Mouse (Mus musculus): ENCODE data around the gene Hcn3.
"Not testable (repeated sequence)": the region's sequence is repeated elsewhere in the genome, so short reads cannot be mapped to it uniquely, and the experiment has no call there.

Hcn3 gene

DNA sequence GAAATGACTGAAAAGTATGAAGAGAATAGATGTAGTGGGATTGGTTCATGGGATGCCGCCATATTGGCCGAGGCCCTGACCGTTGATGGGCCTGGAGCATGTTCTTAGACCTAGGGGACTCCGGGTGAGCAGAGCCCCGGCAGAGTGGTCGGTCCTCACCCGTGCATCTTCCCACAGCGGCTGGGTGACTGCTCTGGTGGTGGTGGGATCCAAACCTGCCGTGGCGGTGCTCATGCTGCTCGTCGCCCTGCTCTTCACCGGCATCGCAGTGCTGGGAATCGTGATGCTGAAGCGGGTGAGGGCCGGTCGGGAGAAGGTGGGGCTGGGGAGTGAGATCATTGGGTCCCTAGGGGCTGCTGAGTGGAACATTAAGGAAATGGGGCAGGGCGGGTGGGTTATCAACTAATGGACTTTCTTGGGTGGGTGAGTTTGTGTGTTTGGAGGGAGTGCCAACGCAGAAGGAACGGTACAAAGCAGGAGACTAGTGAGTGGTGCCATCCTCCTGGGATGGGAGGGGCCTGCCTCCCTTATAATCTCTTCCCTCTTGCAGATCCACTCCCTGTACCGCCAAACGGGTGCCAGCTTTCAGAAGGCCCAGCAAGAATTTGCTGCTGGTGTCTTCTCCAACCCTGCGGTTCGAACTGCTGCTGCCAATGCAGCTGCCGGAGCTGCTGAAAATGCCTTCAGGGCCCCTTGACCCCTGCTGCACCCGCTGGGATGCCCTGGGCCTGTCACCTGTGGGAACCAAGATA lies 21.9 kb upstream of the Hcn3 start:
- DNase-seq: no peak

DNA sequence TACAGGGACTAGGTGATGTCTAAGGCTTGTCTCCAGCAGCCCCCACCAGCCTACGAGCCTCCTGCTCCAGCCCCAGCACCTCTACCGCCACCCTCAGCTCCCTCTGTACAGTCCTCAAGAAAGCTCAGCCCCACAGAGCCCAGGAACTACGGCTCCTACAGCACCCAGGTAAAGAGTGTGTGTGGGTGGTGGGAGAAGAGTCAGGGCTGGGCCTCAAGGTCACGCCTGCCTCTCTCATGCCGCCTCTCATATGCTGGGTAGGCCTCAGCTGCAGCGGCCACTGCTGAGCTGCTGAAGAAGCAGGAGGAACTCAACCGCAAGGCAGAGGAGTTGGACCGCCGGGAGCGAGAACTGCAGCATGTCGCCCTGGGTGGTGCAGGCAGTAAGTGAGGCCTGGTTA lies 19.1 kb upstream of the Hcn3 start:
- DNase-seq: no peak

- no peak for DNase-seq
These were observed 18.1 kb upstream of the Hcn3 start for GRCm38 (mm10) chr3:89178107-89178385.

GRCm38 (mm10) chr3:89177242-89178106 lies 17.5 kb upstream of the Hcn3 start, which contains the start of gene Scamp3:
Gene Scamp3 (plus strand): TSS chr3:89177473.
- DNase-seq: peak; percentile 80

DNA sequence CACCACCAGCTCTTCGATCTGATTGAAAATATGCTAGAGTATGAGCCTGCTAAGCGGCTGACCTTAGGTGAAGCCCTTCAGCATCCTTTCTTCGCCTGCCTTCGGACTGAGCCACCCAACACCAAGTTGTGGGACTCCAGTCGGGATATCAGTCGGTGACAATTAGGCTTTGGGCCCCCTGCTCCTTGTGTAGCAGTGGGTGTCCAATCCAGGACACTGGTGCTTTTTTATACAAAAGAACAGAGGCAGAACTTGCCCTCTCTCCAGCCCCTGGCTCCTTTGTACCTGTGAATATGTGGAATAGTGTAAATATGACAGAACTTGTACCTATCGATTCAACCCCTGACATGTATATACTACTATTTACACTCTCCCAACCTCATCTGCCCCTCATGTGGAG lies 16.4 kb upstream of the Hcn3 start:
- no peak for DNase-seq

DNA sequence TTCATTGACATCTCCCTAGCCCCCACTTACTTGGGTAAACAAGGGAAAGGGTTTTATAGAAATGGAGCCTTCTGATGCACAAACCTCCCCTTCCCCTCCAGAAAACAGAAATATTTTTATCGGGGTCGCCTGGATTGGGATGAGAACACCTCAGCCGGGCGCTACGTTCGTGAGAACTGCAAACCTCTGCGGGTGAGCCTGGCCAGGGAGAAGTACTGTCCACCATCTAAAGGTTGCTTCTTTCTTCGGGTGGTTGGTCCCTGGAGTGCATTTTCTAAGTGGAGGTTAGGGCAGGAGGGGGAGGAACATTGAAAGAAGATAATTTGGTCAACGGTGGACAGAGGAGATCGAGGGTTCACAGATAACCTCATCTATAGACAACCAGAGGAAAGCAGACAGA lies 15.5 kb upstream of the Hcn3 start:
- no peak for DNase-seq

GRCm38 (mm10) chr3:89174844-89175243 lies 14.8 kb upstream of the Hcn3 start:
- no peak for DNase-seq

GRCm38 (mm10) chr3:89166945-89167344 lies 6.9 kb upstream of the Hcn3 start:
- DNase-seq: no peak

DNA sequence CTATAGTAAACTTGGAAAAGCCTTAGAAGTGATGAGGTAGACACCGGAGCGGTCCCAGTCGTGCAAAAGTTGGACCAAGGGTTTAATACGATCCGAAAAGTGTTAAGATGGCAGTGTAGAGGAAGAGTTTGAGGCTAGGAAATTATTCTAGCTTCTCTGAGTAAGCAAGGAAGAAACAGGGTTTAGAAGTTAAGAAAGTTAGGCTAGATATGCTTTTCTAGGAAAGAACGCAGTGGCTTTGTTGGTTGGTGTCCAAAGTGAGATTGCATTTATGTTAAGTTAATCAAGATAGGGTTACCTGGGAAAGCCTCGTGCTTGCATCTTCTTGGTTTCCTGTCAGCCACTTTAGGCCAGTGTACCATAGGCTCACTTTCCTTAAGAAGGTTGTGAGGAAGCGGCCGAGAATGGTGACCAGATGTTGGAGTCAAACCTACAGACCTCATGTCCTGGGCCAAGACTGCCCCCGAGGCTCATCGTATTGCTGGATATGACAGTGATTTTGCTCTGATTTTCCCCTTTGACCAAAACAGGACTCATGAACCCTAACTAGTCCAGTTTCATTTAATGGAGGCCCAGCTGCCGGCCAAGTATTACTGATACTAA lies 5.4 kb upstream of the Hcn3 start:
- no peak for DNase-seq

DNA sequence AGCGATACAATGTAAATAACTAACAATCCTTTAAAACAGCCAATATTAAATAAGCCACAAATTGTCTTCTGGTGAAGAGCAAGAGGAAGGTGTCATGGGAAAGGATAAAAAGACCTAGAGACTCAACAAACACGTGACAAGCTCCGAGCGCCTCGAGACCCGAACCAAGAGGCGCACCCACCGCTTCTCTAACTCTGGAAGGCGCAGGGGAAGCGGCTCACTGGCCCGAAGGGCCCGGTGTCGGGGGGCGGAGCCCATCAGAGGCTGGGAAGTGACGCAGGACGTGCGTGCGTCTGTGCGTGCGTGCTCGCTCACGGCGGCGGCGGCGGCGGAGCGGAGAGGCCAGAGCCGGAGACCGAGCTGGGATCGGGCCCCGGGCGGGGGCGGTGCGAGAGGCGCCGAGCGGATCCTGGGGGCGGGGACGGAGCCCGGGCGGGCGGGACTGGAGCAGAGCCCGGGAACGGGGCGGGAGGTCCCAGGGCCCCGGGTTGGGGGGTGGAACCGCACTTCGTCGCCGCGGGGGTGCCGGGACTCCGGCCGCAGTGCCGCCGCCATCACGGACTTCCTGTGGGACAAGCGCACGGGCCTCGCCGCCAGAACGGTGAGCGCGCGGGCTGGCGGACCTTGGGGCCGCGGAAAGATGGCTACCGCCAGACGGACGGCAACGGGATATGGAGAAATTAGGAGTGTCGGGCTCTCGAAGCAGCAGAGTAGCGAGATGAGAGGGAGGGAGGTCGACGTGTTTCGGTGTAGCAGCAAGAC lies 4.7 kb upstream of the Hcn3 start, which contains the start of gene Clk2:
Gene Clk2, plus strand, starts transcription at position 290 of the 762 bp plus-strand sequence.
- DNase-seq: peak; percentile 93

DNA sequence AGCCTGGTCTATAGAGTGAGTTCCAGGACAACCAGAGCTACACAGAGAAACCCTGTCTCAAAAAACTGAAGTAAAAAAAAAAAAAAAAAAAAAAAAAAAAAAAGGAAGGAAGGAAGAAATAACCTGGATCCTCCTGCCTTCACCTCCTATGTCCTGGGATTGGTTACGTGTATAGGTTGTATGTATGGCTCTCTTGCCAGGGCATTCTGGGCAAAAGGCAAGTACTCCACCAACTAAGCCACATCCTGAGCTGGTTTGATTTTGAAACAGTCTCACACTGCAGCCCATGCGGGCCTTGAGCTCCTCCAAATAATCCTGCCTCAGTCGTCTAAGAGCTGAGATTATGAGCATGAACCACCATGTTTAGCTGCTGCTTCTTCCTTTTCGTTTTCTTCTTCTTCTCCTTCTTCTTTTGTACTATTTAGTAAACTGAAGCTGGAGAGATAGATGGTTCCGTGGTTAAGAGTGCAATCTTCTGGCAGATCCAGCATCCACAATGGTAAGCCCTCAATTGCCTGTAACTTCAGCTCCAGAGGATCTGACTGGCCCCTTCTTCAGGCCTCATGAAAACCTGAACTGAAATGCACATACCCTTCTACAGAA lies 3.7 kb upstream of the Hcn3 start:
- DNase-seq: no peak

- no peak for DNase-seq
These were observed 3.1 kb upstream of the Hcn3 start for GRCm38 (mm10) chr3:89163123-89163522.

DNA sequence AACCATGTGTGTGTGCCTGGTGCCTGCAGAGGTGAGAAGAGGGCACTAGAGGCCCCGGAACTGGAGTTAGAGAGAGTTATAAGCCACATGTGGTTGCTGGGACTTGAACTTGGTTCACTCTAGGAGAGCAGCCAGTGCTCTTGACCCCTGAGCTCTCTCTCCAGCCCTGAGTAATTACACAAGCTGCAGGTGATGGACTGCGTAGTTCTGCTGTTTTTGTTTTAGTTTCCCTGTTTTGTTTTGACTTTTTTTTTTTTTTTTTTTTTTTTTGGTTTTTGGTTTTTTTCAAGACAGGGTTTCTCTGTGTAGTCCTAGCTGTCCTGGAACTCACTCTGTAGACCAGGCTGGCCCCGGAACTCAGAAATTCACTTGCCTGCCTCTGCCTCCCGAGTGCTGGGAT lies 1.8 kb upstream of the Hcn3 start:
- no peak for DNase-seq

DNA sequence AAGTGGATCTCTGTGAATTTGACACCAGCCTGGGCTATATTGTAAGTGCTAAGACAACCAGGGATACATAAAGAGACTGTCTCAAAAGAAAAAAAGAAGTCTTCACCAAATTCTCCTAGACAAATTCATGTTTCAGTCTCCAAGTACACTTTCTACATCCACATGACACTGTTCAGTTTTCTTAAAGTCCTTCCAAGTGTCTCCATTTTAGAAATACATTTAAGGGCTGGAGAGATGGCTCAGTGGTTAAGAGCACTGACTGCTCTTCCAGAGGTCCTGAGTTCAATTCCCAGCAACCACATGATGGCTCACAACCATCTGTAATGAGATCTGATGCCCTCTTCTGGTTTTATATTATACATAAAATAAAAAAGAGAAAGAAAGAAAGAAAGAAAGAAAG lies 1.2 kb upstream of the Hcn3 start:
- not testable (repeated sequence) for DNase-seq

- no peak for DNase-seq
These were observed 785 bp downstream of the Hcn3 start for GRCm38 (mm10) chr3:89159211-89159610.

DNA sequence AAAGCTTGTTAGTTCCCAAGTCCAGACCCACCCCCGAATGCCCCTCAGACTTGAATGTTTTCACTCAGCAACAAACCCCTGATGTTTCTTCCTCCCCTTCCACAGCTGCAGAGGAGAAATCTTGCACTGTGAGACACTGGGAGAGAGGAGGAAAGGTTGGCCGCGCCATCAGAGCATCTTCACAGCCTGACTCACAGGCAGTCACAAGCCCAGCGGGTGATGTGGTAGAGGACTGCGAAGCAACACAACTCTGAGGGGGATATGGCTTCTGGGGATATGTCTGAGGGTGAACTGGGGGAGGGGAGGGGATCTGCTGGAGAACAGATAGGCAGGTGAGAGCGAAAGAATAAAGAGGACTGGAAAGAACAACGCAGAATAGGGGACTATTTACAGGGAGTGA lies 1.3 kb downstream of the Hcn3 start:
- no peak for DNase-seq

DNA sequence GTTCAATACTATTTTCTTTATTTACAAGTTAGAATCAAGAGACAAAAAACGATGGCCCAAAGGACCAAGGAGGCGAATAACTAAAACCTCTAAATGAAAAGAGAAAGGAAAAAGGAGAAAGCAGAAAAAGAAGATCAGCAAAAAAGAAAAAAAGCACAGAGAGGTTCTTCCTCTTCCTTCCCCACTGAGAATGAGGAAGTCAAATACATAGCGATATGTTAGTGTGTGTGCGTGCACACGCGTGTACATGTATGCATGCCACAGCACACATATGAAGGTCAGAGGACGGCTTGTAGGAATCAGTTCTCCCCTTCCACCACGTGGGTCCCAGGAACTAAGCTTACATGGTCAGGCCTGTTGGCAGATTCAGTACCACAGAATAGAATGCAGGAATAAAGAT lies 3.0 kb downstream of the Hcn3 start:
- DNase-seq: no peak

DNA sequence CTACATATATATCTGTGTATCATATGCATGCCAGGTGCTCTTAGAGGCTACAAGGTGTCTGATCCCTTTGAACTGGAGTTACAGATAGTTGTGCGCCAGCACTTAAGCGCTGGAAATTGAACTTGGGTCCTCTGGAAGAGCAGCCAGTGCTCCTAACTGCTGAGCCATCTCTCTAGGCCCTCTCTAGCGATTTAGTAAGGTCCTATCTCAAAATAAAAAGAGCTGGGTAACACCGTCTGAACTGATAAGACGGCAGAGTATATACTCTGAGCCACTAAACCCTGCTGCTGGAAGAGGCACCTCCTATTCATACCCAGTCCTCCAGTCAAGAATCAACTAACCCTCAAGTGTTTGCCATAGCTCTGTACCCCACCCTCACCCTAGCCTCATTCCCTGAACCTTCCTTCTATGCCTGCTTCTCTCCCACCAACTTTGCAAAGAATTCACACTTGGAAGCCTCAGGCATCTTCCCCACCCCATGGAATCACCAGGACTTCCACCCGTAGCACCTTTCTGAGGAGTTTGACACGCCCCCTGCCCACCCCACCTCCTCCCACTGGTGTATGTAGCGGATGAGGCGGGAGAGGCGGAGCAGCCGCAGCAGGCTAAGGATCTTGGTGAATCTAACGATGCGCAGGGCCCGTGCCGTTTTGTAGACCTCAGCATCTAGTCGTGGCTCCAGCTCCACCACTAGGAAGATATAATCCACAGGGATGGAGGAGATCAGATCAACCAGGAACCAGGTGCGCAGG lies 7.7 kb downstream of the Hcn3 start:
- no peak for DNase-seq

GRCm38 (mm10) chr3:89148567-89148966 lies 11.4 kb downstream of the Hcn3 start:
- DNase-seq: no peak

DNA sequence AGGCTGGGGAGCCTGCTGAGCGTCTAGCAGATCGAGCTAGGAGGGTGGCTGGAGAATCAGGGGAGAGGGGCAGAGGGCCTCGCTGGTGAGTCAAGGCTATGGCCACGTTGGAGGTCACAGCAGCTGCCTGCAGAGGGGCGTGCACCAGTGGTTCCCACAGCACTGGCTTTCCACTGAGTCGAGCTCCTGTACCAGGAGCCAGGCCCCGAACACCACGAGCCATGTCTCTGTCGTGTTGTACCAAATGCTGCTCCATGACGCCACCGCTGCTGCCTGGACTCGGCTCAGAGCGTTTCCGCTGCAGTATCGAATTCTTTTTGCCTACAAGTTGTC lies 12.1 kb downstream of the Hcn3 start:
- no peak for DNase-seq

DNA sequence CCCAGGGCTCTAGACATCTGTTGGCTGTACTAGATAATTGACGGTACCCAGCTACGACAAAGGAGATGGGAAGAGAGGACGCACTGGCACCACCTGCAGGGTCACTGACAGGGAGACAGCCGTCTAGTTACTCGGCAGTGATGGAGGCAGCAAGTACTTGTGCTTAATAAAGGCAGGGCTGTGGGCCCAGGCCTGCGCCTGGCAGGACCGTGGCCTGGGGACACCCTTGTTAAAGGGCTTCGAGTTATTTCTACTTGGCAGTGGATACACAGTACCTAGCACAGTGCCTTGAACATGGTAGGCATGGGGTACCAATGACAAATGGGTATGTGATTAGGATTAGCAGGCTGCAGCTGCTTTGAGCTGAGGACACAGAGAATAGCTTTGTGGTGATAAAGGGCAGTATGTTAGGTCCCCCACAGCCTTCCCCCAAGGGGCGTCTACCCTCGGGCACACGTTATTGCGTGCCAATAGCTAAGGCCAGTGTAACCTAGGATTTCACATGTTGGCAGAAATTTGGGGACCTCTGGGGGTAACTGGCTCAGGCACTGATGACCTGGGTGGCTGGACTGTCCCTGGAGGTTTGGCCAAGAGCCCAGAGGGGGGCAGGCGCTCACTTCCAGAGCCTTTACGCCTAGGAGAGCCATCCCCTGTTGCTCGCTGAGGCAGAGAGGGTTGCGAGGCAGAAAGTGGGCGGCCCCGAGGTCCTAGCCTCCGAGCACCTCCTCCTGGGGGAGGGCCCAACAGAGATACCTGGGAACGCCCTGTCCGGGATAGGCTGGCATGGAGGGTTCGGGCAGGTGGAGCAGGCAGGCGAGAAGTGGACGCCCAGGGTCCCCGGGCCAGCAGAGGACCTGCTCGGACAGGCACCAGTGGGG lies 12.7 kb downstream of the Hcn3 start:
- DNase-seq: no peak

All from right cerebral cortex, postnatal 14 days (tissue).